Mouse (Mus musculus): Measurements from ENCODE around the gene Gpsm1. TPM values are rescaled to one million over a fixed set of nuclear protein-coding genes. Genes with fewer than 3 reads are reported as not detected.

Gpsm1 gene
- polyA plus RNA-seq, 1 experiment: 39.8 TPM

- no peak for TF ChIP-seq FLI1 (IDR thresholded peaks at IDR 0.05; ENCODE audit: low read length)
- TF ChIP-seq GATA1 (IDR thresholded peaks at IDR 0.05; ENCODE audit: borderline replicate concordance, low read length): no peak
- Histone ChIP-seq H3K9me3 (no peaks in the 10 kb centered on the region), H3K4me1 (peaks cover 63% of the 10 kb centered on the region), H3K36me3 (replicated peaks; ENCODE audit: low read length) (no peaks in the 10 kb centered on the region), H3K27me3 (replicated peaks) (peaks cover 5% of the 10 kb centered on the region), H3K4me3 (replicated peaks) (no peak overlapping the region)
These were observed 5.6 kb upstream of the Gpsm1 start for GRCm38 (mm10) chr2:26309739-26310138.

- TF ChIP-seq FLI1 (IDR thresholded peaks at IDR 0.05; ENCODE audit: low read length): no peak
- no peak for TF ChIP-seq GATA1 (IDR thresholded peaks at IDR 0.05; ENCODE audit: borderline replicate concordance, low read length)
- peaks cover 73% of the 10 kb centered on the region for H3K4me1 ChIP-seq
- no peaks in the 10 kb centered on the region for H3K36me3 ChIP-seq (replicated peaks; ENCODE audit: low read length)
- peak overlapping the region; percentile 75 for H3K4me3 ChIP-seq (replicated peaks)
- H3K27me3 ChIP-seq (replicated peaks): peaks cover 10% of the 10 kb centered on the region
- no peaks in the 10 kb centered on the region for H3K9me3 ChIP-seq
These were observed 3.4 kb upstream of the Gpsm1 start for GRCm38 (mm10) chr2:26311936-26312335.

- H3K4me1 ChIP-seq: peaks cover 81% of the 10 kb centered on the region
These were observed 2.5 kb upstream of the Gpsm1 start for GRCm38 (mm10) chr2:26312812-26313211.

GRCm38 (mm10) chr2:26313394-26313793 is 1.9 kb upstream of the Gpsm1 start:
- no peak for TF ChIP-seq FLI1 (IDR thresholded peaks at IDR 0.05; ENCODE audit: low read length)
- TF ChIP-seq GATA1 (IDR thresholded peaks at IDR 0.05; ENCODE audit: borderline replicate concordance, low read length): no peak
- H3K27me3 ChIP-seq (replicated peaks): peaks cover 21% of the 10 kb centered on the region
- no peak overlapping the region for H3K4me3 ChIP-seq (replicated peaks)
- H3K4me1 ChIP-seq: peaks cover 87% of the 10 kb centered on the region
- H3K9me3 ChIP-seq: no peaks in the 10 kb centered on the region
- peaks cover 2% of the 10 kb centered on the region for H3K36me3 ChIP-seq (replicated peaks; ENCODE audit: low read length)

More at GRCm38 (mm10) chr2:26312812-26313211, 2.5 kb upstream of the Gpsm1 start:
- H3K4me3 ChIP-seq (replicated peaks): peak overlapping the region; percentile 14
- H3K9me3 ChIP-seq: no peaks in the 10 kb centered on the region
- TF ChIP-seq FLI1 (IDR thresholded peaks at IDR 0.05; ENCODE audit: low read length) (no peak), GATA1 (IDR thresholded peaks at IDR 0.05; ENCODE audit: borderline replicate concordance, low read length) (no peak)
- H3K36me3 ChIP-seq (replicated peaks; ENCODE audit: low read length): no peaks in the 10 kb centered on the region
- H3K27me3 ChIP-seq (replicated peaks): peaks cover 16% of the 10 kb centered on the region

GRCm38 (mm10) chr2:26314281-26315071 is 839 bp upstream of the Gpsm1 start:
- Histone ChIP-seq H3K9me3 (no peaks in the 10 kb centered on the region), H3K4me3 (replicated peaks) (peak overlapping the region; percentile 97), H3K27me3 (replicated peaks) (peaks cover 22% of the 10 kb centered on the region), H3K4me1 (peaks cover 85% of the 10 kb centered on the region), H3K36me3 (replicated peaks; ENCODE audit: low read length) (peaks cover 2% of the 10 kb centered on the region)
- TF ChIP-seq FLI1 (IDR thresholded peaks at IDR 0.05; ENCODE audit: low read length) (no peak), GATA1 (IDR thresholded peaks at IDR 0.05; ENCODE audit: borderline replicate concordance, low read length) (no peak)

GRCm38 (mm10) chr2:26315925-26316311 is 603 bp downstream of the Gpsm1 start:
- Histone ChIP-seq H3K9me3 (no peaks in the 10 kb centered on the region), H3K27me3 (replicated peaks) (peaks cover 26% of the 10 kb centered on the region), H3K36me3 (replicated peaks; ENCODE audit: low read length) (peaks cover 2% of the 10 kb centered on the region), H3K4me1 (peaks cover 84% of the 10 kb centered on the region), H3K4me3 (replicated peaks) (peak overlapping the region; percentile 97)
- TF ChIP-seq GATA1 (IDR thresholded peaks at IDR 0.05; ENCODE audit: borderline replicate concordance, low read length) (no peak), FLI1 (IDR thresholded peaks at IDR 0.05; ENCODE audit: low read length) (no peak)

GRCm38 (mm10) chr2:26316576-26317246 is 1.4 kb downstream of the Gpsm1 start:
- TF ChIP-seq GATA1 (IDR thresholded peaks at IDR 0.05; ENCODE audit: borderline replicate concordance, low read length): no peak
- TF ChIP-seq FLI1 (IDR thresholded peaks at IDR 0.05; ENCODE audit: low read length): no peak
- Histone ChIP-seq H3K27me3 (replicated peaks) (peaks cover 26% of the 10 kb centered on the region), H3K4me1 (peaks cover 84% of the 10 kb centered on the region), H3K36me3 (replicated peaks; ENCODE audit: low read length) (peaks cover 2% of the 10 kb centered on the region), H3K9me3 (no peaks in the 10 kb centered on the region), H3K4me3 (replicated peaks) (peak overlapping the region; percentile 97)

GRCm38 (mm10) chr2:26317371-26317770 is 2.1 kb downstream of the Gpsm1 start:
- Histone ChIP-seq H3K4me1 (peaks cover 84% of the 10 kb centered on the region), H3K27me3 (replicated peaks) (peaks cover 29% of the 10 kb centered on the region), H3K9me3 (no peaks in the 10 kb centered on the region), H3K36me3 (replicated peaks; ENCODE audit: low read length) (peaks cover 5% of the 10 kb centered on the region), H3K4me3 (replicated peaks) (no peak overlapping the region)
- TF ChIP-seq GATA1 (IDR thresholded peaks at IDR 0.05; ENCODE audit: borderline replicate concordance, low read length): no peak
- no peak for TF ChIP-seq FLI1 (IDR thresholded peaks at IDR 0.05; ENCODE audit: low read length)

- H3K27me3 ChIP-seq (replicated peaks): peaks cover 29% of the 10 kb centered on the region
- no peak for TF ChIP-seq GATA1 (IDR thresholded peaks at IDR 0.05; ENCODE audit: borderline replicate concordance, low read length)
- no peak for TF ChIP-seq FLI1 (IDR thresholded peaks at IDR 0.05; ENCODE audit: low read length)
These were observed 2.8 kb downstream of the Gpsm1 start for GRCm38 (mm10) chr2:26317991-26318672.

More at GRCm38 (mm10) chr2:26317991-26318672, 2.8 kb downstream of the Gpsm1 start:
- H3K9me3 ChIP-seq: no peaks in the 10 kb centered on the region
- peaks cover 12% of the 10 kb centered on the region for H3K36me3 ChIP-seq (replicated peaks; ENCODE audit: low read length)
- no peak overlapping the region for H3K4me3 ChIP-seq (replicated peaks)
- H3K4me1 ChIP-seq: peaks cover 84% of the 10 kb centered on the region
